Mouse (Mus musculus) heart, embryonic 15.5 days (tissue): ENCODE data around the gene Tarm1. TPM values are rescaled to one million over a fixed set of nuclear protein-coding genes. Genes with fewer than 3 reads are reported as not detected.

Experiments used
- ATAC-seq: fragments of 200-750 bp; cut with Nextera tagmentation; replicated peaks from 2 replicates; pipeline ENCODE4 v1.8.0; 2017; ENCODE audit warnings: low read depth, moderate TSS enrichment; ENCODE audit not compliant: insufficient number of reproducible peaks, insufficient read depth, low FRiP score
- H3K27ac ChIP-seq: fragments of 300-500 bp; sonication (generic); 2 replicates; pipeline ENCODE4 v1.5.1; 2015; ENCODE audit warnings: mild to moderate bottlenecking, inconsistent platforms
- H3K27me3 ChIP-seq: fragments of 300-500 bp; sonication (generic); 2 replicates; pipeline ENCODE4 v1.6.1; 2015; ENCODE audit warnings: inconsistent platforms
- H3K36me3 ChIP-seq: fragments of 300-500 bp; sonication (generic); 2 replicates; pipeline ENCODE4 v1.6.1; 2015; ENCODE audit warnings: mild to moderate bottlenecking, inconsistent platforms
- H3K4me1 ChIP-seq: fragments of 300-500 bp; sonication (generic); replicated peaks from 2 replicates; pipeline ENCODE4 v1.6.1; 2015; ENCODE audit warnings: inconsistent platforms
- H3K4me2 ChIP-seq: fragments of 300-500 bp; sonication (generic); 2 replicates; pipeline ENCODE4 v1.6.1; 2015; ENCODE audit warnings: inconsistent platforms, mild to moderate bottlenecking, moderate library complexity
- H3K4me3 ChIP-seq: fragments of 300-500 bp; sonication (generic); 2 replicates; pipeline ENCODE4 v1.5.1; 2015; ENCODE audit warnings: mild to moderate bottlenecking, inconsistent platforms
- H3K9ac ChIP-seq: fragments of 300-500 bp; sonication (generic); 2 replicates; pipeline ENCODE4 v1.6.1; 2015; ENCODE audit warnings: mild to moderate bottlenecking, inconsistent platforms
- H3K9me3 ChIP-seq: fragments of 300-500 bp; sonication (generic); replicated peaks from 2 replicates; pipeline ENCODE4 v1.6.1; 2016; ENCODE audit warnings: inconsistent platforms
- WGBS: fragments of 180-500 bp; shearing (Covaris S2); methylation state at CpG from one replicate; pipeline ENCODE4 v1.1.7; 2015; ENCODE audit warnings: mixed read lengths; 5-methylcytosine and 5-hydroxymethylcytosine counted together
- polyA plus RNA-seq: library from polyadenylated mRNA; unstranded; fragments of >200 nt; fragmentation: Nextera tagmentation; extraction: Ambion mirVana; gene quantifications from 2 replicates; pipeline ENCODE4 v1.2.1, GENCODE M21; 2015

Tarm1 gene
- polyA plus RNA-seq, 1 experiment from 2014 or later, result not detected

GRCm38 (mm10) chr7:3440526-3440925 lies 61.9 kb downstream of the Tarm1 start:
- Histone ChIP-seq H3K27me3 (no peaks in the 10 kb centered on the region), H3K4me1 (peaks cover 16% of the 10 kb centered on the region), H3K4me3 (no peak overlapping the region), H3K4me2 (no peak overlapping the region), H3K9ac (no peak overlapping the region), H3K27ac (no peak overlapping the region), H3K36me3 (no peaks in the 10 kb centered on the region), H3K9me3 (no peaks in the 10 kb centered on the region)
- WGBS, result 57% methylated on average over 8 of the region's 8 CpGs
- no peak for ATAC-seq

DNA sequence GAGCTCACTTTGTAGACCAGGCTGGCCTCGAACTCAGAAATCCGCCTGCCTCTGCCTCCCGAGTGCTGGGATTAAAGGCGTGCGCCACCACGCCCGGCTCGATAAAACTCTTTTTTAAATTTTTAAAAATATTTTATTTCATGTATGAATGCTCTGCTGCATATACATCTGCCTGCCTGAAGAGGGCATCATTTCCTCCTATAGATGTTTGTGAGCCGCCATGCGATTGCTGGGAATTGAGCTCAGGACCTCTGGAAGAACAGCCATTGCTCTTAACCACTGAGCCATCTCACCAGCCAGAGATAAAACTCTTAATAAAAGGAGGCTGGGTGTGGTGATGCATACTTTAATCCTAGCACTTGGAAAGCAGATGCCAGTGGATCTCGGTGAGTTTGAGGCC lies 62.4 kb downstream of the Tarm1 start:
- no peak overlapping the region for H3K4me2 ChIP-seq
- no peaks in the 10 kb centered on the region for H3K9me3 ChIP-seq
- no peak overlapping the region for H3K9ac ChIP-seq
- H3K27me3 ChIP-seq, result no peaks in the 10 kb centered on the region
- no peak overlapping the region for H3K27ac ChIP-seq
- no peaks in the 10 kb centered on the region for H3K36me3 ChIP-seq
- WGBS, result 83% methylated on average over 11 of the region's 11 CpGs
- no peak for ATAC-seq
- peaks cover 16% of the 10 kb centered on the region for H3K4me1 ChIP-seq
- no peak overlapping the region for H3K4me3 ChIP-seq

GRCm38 (mm10) chr7:3437941-3438340 lies 64.5 kb downstream of the Tarm1 start:
- peak overlapping the region; percentile 12 for H3K27ac ChIP-seq
- WGBS, result 24% methylated on average over 5 of the region's 5 CpGs
- peak overlapping the region; percentile 8; the same call in 1 of the 2 replicates for H3K4me2 ChIP-seq
- no peak overlapping the region for H3K4me3 ChIP-seq
- no peak for ATAC-seq
- H3K27me3 ChIP-seq, result no peaks in the 10 kb centered on the region
- no peaks in the 10 kb centered on the region for H3K9me3 ChIP-seq
- H3K4me1 ChIP-seq, result peaks cover 16% of the 10 kb centered on the region
- H3K36me3 ChIP-seq, result no peaks in the 10 kb centered on the region
- H3K9ac ChIP-seq, result no peak overlapping the region

Other genes with a start within 250 kb of the Tarm1 start
- 182 and 204 TPM in 2 replicates for gene Myadm, start 213.5 kb downstream of the Tarm1 start, polyA plus RNA-seq
- 0.25 and 0.30 TPM in 2 replicates for gene Prkcg, start 213.4 kb downstream of the Tarm1 start, polyA plus RNA-seq
- gene Cacng7, start 169.7 kb downstream of the Tarm1 start, polyA plus RNA-seq, result 0.10 and 0.44 TPM in 2 replicates
- gene Cacng8, start 111.9 kb downstream of the Tarm1 start, polyA plus RNA-seq, result 0.61 and 0.83 TPM in 2 replicates
- gene Cacng6, start 78.4 kb downstream of the Tarm1 start, polyA plus RNA-seq, result 17.8 and 20.7 TPM in 2 replicates
- 0.18 TPM in 1 of 2 replicates, not detected in the other for gene Oscar, start 113.5 kb upstream of the Tarm1 start, polyA plus RNA-seq
- 670 and 765 TPM in 2 replicates for gene Ndufa3, start 114.7 kb upstream of the Tarm1 start, polyA plus RNA-seq
- 14.2 and 18.6 TPM in 2 replicates for gene Tfpt, start 127.3 kb upstream of the Tarm1 start, polyA plus RNA-seq
- gene Prpf31, start 127.4 kb upstream of the Tarm1 start, polyA plus RNA-seq, result 50.2 and 64.3 TPM in 2 replicates
- gene Cnot3, start 142.6 kb upstream of the Tarm1 start, polyA plus RNA-seq, result 26.2 and 34.7 TPM in 2 replicates
- gene Leng1, start 163.2 kb upstream of the Tarm1 start, polyA plus RNA-seq, result 17.4 and 19.8 TPM in 2 replicates
- 4.1 and 7.8 TPM in 2 replicates for gene Tmc4, start 174.9 kb upstream of the Tarm1 start, polyA plus RNA-seq
- 198 and 226 TPM in 2 replicates for gene Tsen34, start 190.2 kb upstream of the Tarm1 start, polyA plus RNA-seq
- gene Mboat7, start 190.9 kb upstream of the Tarm1 start, polyA plus RNA-seq, result 30.1 and 44.1 TPM in 2 replicates
- 826 and 843 TPM in 2 replicates for gene Rps9, start 201.4 kb upstream of the Tarm1 start, polyA plus RNA-seq
- gene Pirb, start 217.8 kb upstream of the Tarm1 start, polyA plus RNA-seq, result 0.86 and 1.2 TPM in 2 replicates